Mouse (Mus musculus) cortical plate, adult 2 months (tissue): ENCODE measurements at regions not wholly inside any gene's neighbourhood (a gene's known extent, or its start where the extent isn't known, plus 50 kb on each side); places are given as distances from the start of the nearest gene placed in this dataset.

Experiments
- H3K27ac ChIP-seq: fragments of 200-500 bp; 2 replicates; pipeline ENCODE4 v1.5.1; 2012; ENCODE audit warnings: low read length, control low read depth, inconsistent platforms; ENCODE audit not compliant: insufficient read depth
- H3K4me1 ChIP-seq: fragments of 200-500 bp; 2 replicates; pipeline ENCODE4 v1.6.1; 2011; ENCODE audit warnings: low read length; ENCODE audit not compliant: control insufficient read depth, insufficient read depth
- H3K4me3 ChIP-seq: fragments of 200-500 bp; 2 replicates; pipeline ENCODE4 v1.5.1; 2011; ENCODE audit warnings: mild to moderate bottlenecking, low read length, control low read depth; ENCODE audit not compliant: insufficient read depth
- CTCF ChIP-seq: fragments of 200-500 bp; IDR thresholded peaks from 2 replicates; pipeline ENCODE4 v1.5.1; 2011; ENCODE audit warnings: mild to moderate bottlenecking, control low read depth, low read length; ENCODE audit not compliant: insufficient read depth; ENCODE audit errors: extremely low read depth
- POLR2A ChIP-seq: fragments of 200-500 bp; IDR thresholded peaks from 2 replicates; pipeline ENCODE4 v1.6.1; 2011; ENCODE audit warnings: mild to moderate bottlenecking, low read length, control low read depth; ENCODE audit not compliant: insufficient read depth; ENCODE audit errors: extremely low read depth

- no peaks in the 10 kb centered on the region; the same call in 1 of the 2 replicates for H3K4me1 ChIP-seq
- H3K4me3 ChIP-seq: no peak overlapping the region
- H3K27ac ChIP-seq: no peak overlapping the region
- no peak for TF ChIP-seq CTCF
Observed at GRCm38 (mm10) chr7:133286216-133286615, 162.1 kb upstream of the Ctbp2 start.

- Histone ChIP-seq H3K4me1 (no peaks in the 10 kb centered on the region), H3K4me3 (no peak overlapping the region), H3K27ac (no peak overlapping the region)
- TF ChIP-seq POLR2A (no peak), CTCF (no peak)
Observed at GRCm38 (mm10) chr7:133262161-133262560, 138.0 kb upstream of the Ctbp2 start.

- no peaks in the 10 kb centered on the region for H3K4me1 ChIP-seq
- no peak overlapping the region for H3K4me3 ChIP-seq
- no peak for TF ChIP-seq POLR2A
- TF ChIP-seq CTCF: no peak
- no peak overlapping the region for H3K27ac ChIP-seq
Observed at GRCm38 (mm10) chr7:133259143-133259542, 135.0 kb upstream of the Ctbp2 start.

- Histone ChIP-seq H3K27ac (no peak overlapping the region), H3K4me1 (no peaks in the 10 kb centered on the region), H3K4me3 (no peak overlapping the region)
- TF ChIP-seq POLR2A (no peak), CTCF (no peak)
Observed at GRCm38 (mm10) chr7:133256831-133257230, 132.7 kb upstream of the Ctbp2 start.

- no peaks in the 10 kb centered on the region for H3K4me1 ChIP-seq
- TF ChIP-seq CTCF (no peak), POLR2A (no peak)
- no peak overlapping the region for H3K4me3 ChIP-seq
- H3K27ac ChIP-seq: no peak overlapping the region
Observed at GRCm38 (mm10) chr7:133244601-133245000, 120.4 kb upstream of the Ctbp2 start.

GRCm38 (mm10) chr7:133234326-133234725, 110.2 kb upstream of the Ctbp2 start:
- no peak overlapping the region for H3K27ac ChIP-seq
- H3K4me1 ChIP-seq: no peaks in the 10 kb centered on the region
- TF ChIP-seq CTCF (no peak), POLR2A (no peak)
- H3K4me3 ChIP-seq: no peak overlapping the region

GRCm38 (mm10) chr7:133232889-133233441, 108.8 kb upstream of the Ctbp2 start:
- Histone ChIP-seq H3K27ac (no peak overlapping the region), H3K4me3 (no peak overlapping the region), H3K4me1 (no peaks in the 10 kb centered on the region)
- TF ChIP-seq CTCF (no peak), POLR2A (no peak)

GRCm38 (mm10) chr7:133230806-133231205, 106.7 kb upstream of the Ctbp2 start:
- no peak overlapping the region for H3K27ac ChIP-seq
- TF ChIP-seq CTCF (no peak), POLR2A (no peak)
- no peaks in the 10 kb centered on the region for H3K4me1 ChIP-seq
- H3K4me3 ChIP-seq: no peak overlapping the region

- Histone ChIP-seq H3K4me1 (no peaks in the 10 kb centered on the region), H3K4me3 (no peak overlapping the region), H3K27ac (no peak overlapping the region)
- TF ChIP-seq CTCF: no peak
Observed at GRCm38 (mm10) chr7:133223948-133224652, 99.9 kb upstream of the Ctbp2 start.

- TF ChIP-seq CTCF (no peak), POLR2A (no peak)
Observed at GRCm38 (mm10) chr7:133212328-133212727, 88.2 kb upstream of the Ctbp2 start.

More at GRCm38 (mm10) chr7:133212328-133212727, 88.2 kb upstream of the Ctbp2 start:
- H3K27ac ChIP-seq: no peak overlapping the region
- no peaks in the 10 kb centered on the region for H3K4me1 ChIP-seq
- no peak overlapping the region for H3K4me3 ChIP-seq
